Mouse (Mus musculus) heart, embryonic 14.5 days (tissue): ENCODE results near the gene Tbc1d12. TPM values are rescaled to one million over a fixed set of nuclear protein-coding genes. Genes with fewer than 3 reads are reported as not detected.

Experiments
- ATAC-seq: fragments of 200-750 bp; cut with Nextera tagmentation; 2 replicates; pipeline ENCODE4 v1.8.0; 2017; ENCODE audit warnings: low read depth, moderate TSS enrichment; ENCODE audit not compliant: insufficient number of reproducible peaks, insufficient read depth, low FRiP score
- H3K27ac ChIP-seq, 2 experiments: fragments of 200-500 bp in 1 of 2; fragments of 300-500 bp in 1 of 2; sonication (generic) in 1 of 2; replicated peaks in 1 of 2; 2 replicates each; pipeline ENCODE4 v1.5.1; 2012 to 2014; ENCODE audit warnings: low read depth in 2 of 2, low read length in 2 of 2, control low read depth in 1 of 2, mild to moderate bottlenecking in 1 of 2, mixed read lengths in 1 of 2; ENCODE audit not compliant: control insufficient read depth in 1 of 2, insufficient read depth in 1 of 2
- H3K27me3 ChIP-seq: fragments of 300-500 bp; sonication (generic); 2 replicates; pipeline ENCODE4 v1.6.1; 2014; ENCODE audit warnings: mild to moderate bottlenecking, low read length, control low read depth; ENCODE audit not compliant: control insufficient read depth, insufficient read depth
- H3K36me3 ChIP-seq: fragments of 300-500 bp; sonication (generic); 2 replicates; pipeline ENCODE4 v1.6.1; 2014; ENCODE audit warnings: mild to moderate bottlenecking, control low read depth, low read length, mixed read lengths; ENCODE audit not compliant: control insufficient read depth, insufficient read depth
- H3K4me1 ChIP-seq, 2 experiments: fragments of 200-500 bp in 1 of 2; fragments of 300-500 bp in 1 of 2; sonication (generic) in 1 of 2; 2 replicates each; pipeline ENCODE4 v1.6.1; 2012 to 2014; ENCODE audit warnings: low read length in 2 of 2, control low read depth in 1 of 2, mixed read lengths in 1 of 2; ENCODE audit not compliant: control insufficient read depth in 2 of 2, insufficient read depth in 2 of 2
- H3K4me2 ChIP-seq: fragments of 300-500 bp; sonication (generic); 2 replicates; pipeline ENCODE4 v1.6.1; 2014; ENCODE audit warnings: mild to moderate bottlenecking, low read length
- H3K4me3 ChIP-seq, 2 experiments: fragments of 200-500 bp in 1 of 2; fragments of 300-500 bp in 1 of 2; sonication (generic) in 1 of 2; 2 replicates each; pipeline ENCODE4 v1.5.1; 2012 to 2014; ENCODE audit warnings: low read length in 2 of 2, mild to moderate bottlenecking in 2 of 2, control low read depth in 1 of 2, low read depth in 1 of 2, moderate library complexity in 1 of 2; ENCODE audit not compliant: control insufficient read depth in 1 of 2, insufficient read depth in 1 of 2
- H3K9ac ChIP-seq: fragments of 300-500 bp; sonication (generic); 2 replicates; pipeline ENCODE4 v1.6.1; 2014; ENCODE audit warnings: mild to moderate bottlenecking, low read length
- H3K9me3 ChIP-seq: fragments of 300-500 bp; sonication (generic); 2 replicates; pipeline ENCODE4 v1.6.1; 2016; ENCODE audit warnings: low read length, control low read depth; ENCODE audit not compliant: control insufficient read depth
- WGBS: fragments of 180-500 bp; shearing (Covaris S2); extraction: QIAGEN DNeasy Blood & Tissue Kit; methylation state at CpG from one replicate; pipeline ENCODE4 v1.1.7; 2014; 5-methylcytosine and 5-hydroxymethylcytosine counted together
- polyA plus RNA-seq: library from polyadenylated mRNA; unstranded; fragments of >200 nt; fragmentation: Nextera tagmentation; extraction: Ambion mirVana; gene quantifications from 2 replicates; pipeline ENCODE4 v1.2.1, GENCODE M21; 2014

Gene Tbc1d12
- polyA plus RNA-seq, 1 experiment from 2014 or later, result 2.8 TPM

- ATAC-seq, result no peak
- Histone ChIP-seq H3K9me3 (no peaks in the 10 kb centered on the region), H3K36me3 (peaks cover 22% of the 10 kb centered on the region), H3K4me2 (peak overlapping the region; percentile 93), H3K4me1 (peaks cover 0 to 9% of the 10 kb centered on the region in 2 experiments; a peak in 1 of 4 replicates), H3K27me3 (no peaks in the 10 kb centered on the region), H3K4me3 (peak overlapping the region; percentile 81 to 84), H3K9ac (peak overlapping the region; percentile 91), H3K27ac (no peak overlapping the region)
- WGBS, result 2% methylated on average over 6 of the region's 6 CpGs
Measured at GRCm38 (mm10) chr19:38931566-38931890, 95.1 kb downstream of the Tbc1d12 start.

GRCm38 (mm10) chr19:38944590-38945307 is 108.4 kb downstream of the Tbc1d12 start:
- WGBS, result 83% methylated on average over 2 of the region's 2 CpGs
- H3K36me3 ChIP-seq, result peaks cover 61% of the 10 kb centered on the region
- no peak for ATAC-seq
- H3K9ac ChIP-seq, result no peak overlapping the region
- no peaks in the 10 kb centered on the region for H3K27me3 ChIP-seq
- H3K4me1 ChIP-seq, result no peaks in the 10 kb centered on the region
- H3K27ac ChIP-seq, result no peak overlapping the region
- H3K4me2 ChIP-seq, result no peak overlapping the region
- H3K9me3 ChIP-seq, result no peaks in the 10 kb centered on the region
- H3K4me3 ChIP-seq, result no peak overlapping the region

Other genes starting within 250 kb of the Tbc1d12 start
- gene Noc3l, start 17.3 kb upstream of the Tbc1d12 start, polyA plus RNA-seq, result 4.1 and 4.3 TPM in 2 replicates
- 22.3 and 24.3 TPM in 2 replicates for gene Hells, start 94.3 kb downstream of the Tbc1d12 start, polyA plus RNA-seq
- gene Cyp2c55, start 170.4 kb downstream of the Tbc1d12 start, polyA plus RNA-seq, result not detected in 2 replicates
- not detected in 2 replicates for gene Cyp2c65, start 224.4 kb downstream of the Tbc1d12 start, polyA plus RNA-seq